9 mouse cellular contexts compared by ENCODE assay signal in the genomic region with DNA sequence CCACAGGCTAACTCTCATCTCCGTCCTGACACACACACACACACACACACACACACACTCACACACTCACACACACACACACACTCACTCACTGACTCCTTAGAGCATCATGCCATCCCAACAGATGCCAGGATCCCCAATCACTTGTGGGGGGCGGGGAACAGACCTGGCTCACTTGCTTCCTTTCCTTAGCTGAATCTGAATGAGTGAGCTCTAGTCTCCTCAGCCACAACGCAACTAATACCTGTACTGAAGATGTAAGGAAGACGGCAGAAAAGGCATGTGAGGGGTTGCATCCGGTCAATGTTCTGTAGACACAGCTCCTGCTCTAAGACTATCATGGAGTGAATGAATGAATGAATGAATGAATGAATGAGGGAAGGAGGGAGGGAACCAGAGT.
DNase-seq lines count a peak whose midpoint lies in the region; ATAC-seq and TF ChIP-seq lines count a peak whose summit lies in the region.
"Had no signal": no experiment of that assay in that cellular context is flagged by ENCODE, and none has a peak within 500 bp of the region (broad histone marks: within the 10 kb centered on the region; RNA-seq: fewer than 3 reads in every experiment).

No protein-coding gene starts in this region.

- no peak overlapping the region for H3K9ac ChIP-seq in heart, embryonic 12.5 days
- no peak overlapping the region for H3K9ac ChIP-seq in lung, postnatal 0 days (replicated peaks; ENCODE audit: low read depth)
- H3K9ac ChIP-seq in intestine, embryonic 15.5 days: no peak overlapping the region
- H3K9ac ChIP-seq in stomach, embryonic 16.5 days (ENCODE audit: low read length): no peak overlapping the region
- H3K9ac ChIP-seq: liver, embryonic 15.5 days had no signal

- no peak overlapping the region for H3K4me3 ChIP-seq in heart, embryonic 12.5 days
- H3K4me3 ChIP-seq in lung, postnatal 0 days (ENCODE audit: low read depth, low read length): no peak overlapping the region
- no peak overlapping the region for H3K4me3 ChIP-seq in lung, adult 2 months (replicated peaks; ENCODE audit: extremely low read depth, low read depth, low read length)
- H3K4me3 ChIP-seq in intestine, embryonic 15.5 days (replicated peaks): no peak overlapping the region
- H3K4me3 ChIP-seq in stomach, embryonic 16.5 days (replicated peaks; ENCODE audit: low read length): no peak overlapping the region
- H3K4me3 ChIP-seq: liver, embryonic 15.5 days had no signal

- no peak for TF ChIP-seq EP300 in lung, postnatal 0 days (IDR thresholded peaks at IDR 0.05)

- peaks cover 65% of the 10 kb centered on the region for H3K4me1 ChIP-seq in heart, embryonic 12.5 days (replicated peaks)
- no peaks in the 10 kb centered on the region for H3K4me1 ChIP-seq in lung, postnatal 0 days (ENCODE audit: insufficient read depth, low read depth, low read length)
- no peaks in the 10 kb centered on the region; the same call in 1 of the 2 replicates for H3K4me1 ChIP-seq in lung, adult 2 months (ENCODE audit: control insufficient read depth, insufficient read depth, low read length)
- H3K4me1 ChIP-seq in intestine, embryonic 15.5 days (replicated peaks): peaks cover 33% of the 10 kb centered on the region
- H3K4me1 ChIP-seq in stomach, embryonic 16.5 days (ENCODE audit: control insufficient read depth, insufficient read depth, low read length): peaks cover 11% of the 10 kb centered on the region
- H3K4me1 ChIP-seq: liver, embryonic 15.5 days had no signal

- ATAC-seq in heart, embryonic 12.5 days (ENCODE audit: insufficient number of reproducible peaks, low FRiP score): no peak
- ATAC-seq in lung, postnatal 0 days: no peak
- no peak for ATAC-seq in intestine, embryonic 15.5 days
- no peak for ATAC-seq in stomach, embryonic 16.5 days (ENCODE audit: insufficient read depth, low FRiP score)

- 0 out of 2 replicates have a peak, but pooled peaks cover 9% of the 10 kb centered on the region for H3K27me3 ChIP-seq in heart, embryonic 12.5 days (replicated peaks)
- no peaks in the 10 kb centered on the region for H3K27me3 ChIP-seq in lung, postnatal 0 days (replicated peaks; ENCODE audit: insufficient read depth, low read length)
- H3K27me3 ChIP-seq in intestine, embryonic 15.5 days (replicated peaks): no peaks in the 10 kb centered on the region
- H3K27me3 ChIP-seq in stomach, embryonic 16.5 days (ENCODE audit: control insufficient read depth, insufficient read depth, low read length): no peaks in the 10 kb centered on the region
- H3K27me3 ChIP-seq: liver, embryonic 15.5 days had no signal

- no peaks in the 10 kb centered on the region for H3K36me3 ChIP-seq in heart, embryonic 12.5 days
- H3K36me3 ChIP-seq in lung, postnatal 0 days (ENCODE audit: insufficient read depth, low read length): no peaks in the 10 kb centered on the region
- no peaks in the 10 kb centered on the region for H3K36me3 ChIP-seq in intestine, embryonic 15.5 days
- H3K36me3 ChIP-seq in stomach, embryonic 16.5 days (ENCODE audit: control insufficient read depth, insufficient read depth, low read length): no peaks in the 10 kb centered on the region
- H3K36me3 ChIP-seq: liver, embryonic 15.5 days had no signal

- peak overlapping the region; percentile 60 for H3K4me2 ChIP-seq in heart, embryonic 12.5 days
- H3K4me2 ChIP-seq in lung, postnatal 0 days (replicated peaks; ENCODE audit: low read depth, low read length): peak overlapping the region; percentile 44; the same call in 1 of the 2 replicates
- H3K4me2 ChIP-seq in intestine, embryonic 15.5 days (replicated peaks): peak overlapping the region; percentile 34
- peak overlapping the region; percentile 32 for H3K4me2 ChIP-seq in stomach, embryonic 16.5 days (ENCODE audit: low read depth, low read length)
- H3K4me2 ChIP-seq: liver, embryonic 15.5 days had no signal

- TF ChIP-seq CTCF in lung, postnatal 0 days (IDR thresholded peaks at IDR 0.05): no peak
- TF ChIP-seq CTCF in lung, adult 2 months (IDR thresholded peaks at IDR 0.05; ENCODE audit: insufficient read depth, low read length): no peak

- WGBS in heart, embryonic 12.5 days: 66% methylated on average over 5 of the region's 5 CpGs
- WGBS in lung, postnatal 0 days: 52% methylated on average over 5 of the region's 5 CpGs
- WGBS in lung, adult 2 months: 64% methylated on average over 5 of the region's 5 CpGs
- WGBS in intestine, embryonic 15.5 days: 78% methylated on average over 5 of the region's 5 CpGs
- 69% methylated on average over 5 of the region's 5 CpGs for WGBS in stomach, embryonic 16.5 days

- DNase-seq in heart, adult 18-20 months: no peak
- DNase-seq in lung, postnatal 0 days (ENCODE audit: low spot score): no peak
- DNase-seq in lung, adult 2 months: no peak
- no peak for DNase-seq in urinary bladder, postnatal 25 days (ENCODE audit: low spot score)
- no peak for DNase-seq in right cerebral cortex, postnatal 36 days (ENCODE audit: low spot score in 2 of 2)

- H3K27ac ChIP-seq in heart, embryonic 12.5 days (ENCODE audit: poor library complexity, severe bottlenecking): peak overlapping the region; percentile 65
- no peak overlapping the region for H3K27ac ChIP-seq in lung, postnatal 0 days (ENCODE audit: low read length)
- peak overlapping the region; percentile 19; the same call in 1 of the 2 replicates for H3K27ac ChIP-seq in intestine, embryonic 15.5 days
- H3K27ac ChIP-seq in stomach, embryonic 16.5 days (ENCODE audit: low read length): no peak overlapping the region; the same call in 1 of the 2 replicates
- H3K27ac ChIP-seq: liver, embryonic 15.5 days had no signal

- no peaks in the 10 kb centered on the region for H3K9me3 ChIP-seq in heart, embryonic 12.5 days (replicated peaks)
- no peaks in the 10 kb centered on the region for H3K9me3 ChIP-seq in lung, postnatal 0 days (ENCODE audit: low read length)
- no peaks in the 10 kb centered on the region for H3K9me3 ChIP-seq in intestine, embryonic 15.5 days
- no peaks in the 10 kb centered on the region for H3K9me3 ChIP-seq in stomach, embryonic 16.5 days (replicated peaks; ENCODE audit: control insufficient read depth, low read length)
- H3K9me3 ChIP-seq: liver, embryonic 15.5 days had no signal

- TF ChIP-seq POLR2A in lung, adult 2 months (IDR thresholded peaks at IDR 0.05; ENCODE audit: borderline replicate concordance, extremely low read depth, low read depth, low read length): no peak

Comparison
In these comparisons a context has a peak if more than half of its experiments do, and no peak if none do; other contexts are left out.
1. H3K27ac ChIP-seq: peak in heart, embryonic 12.5 days (single experiment) and intestine, embryonic 15.5 days (single experiment); none in lung, postnatal 0 days (single experiment) and stomach, embryonic 16.5 days (single experiment).
2. Peak in every context shown above with its lines, with median percentiles within 50 percentile points of each other: H3K4me2 ChIP-seq.